Mouse (Mus musculus) c-Kit-positive CD71-negative TER-119-negative erythroid progenitor cells, embryonic 14.5 days (primary cell): ENCODE measurements around the gene 4930404N11Rik.

ENCODE experiments used
- DNase-seq: peaks from one replicate; pipeline ENCODE4 v3.0.0-alpha.2; 2013; ENCODE audit warnings: low read depth

4930404N11Rik gene

GRCm38 (mm10) chr10:81401521-81402226, 36.1 kb upstream of the 4930404N11Rik start:
- no peak for DNase-seq

GRCm38 (mm10) chr10:81401205-81401520, 35.5 kb upstream of the 4930404N11Rik start:
- DNase-seq, result no peak

- no peak for DNase-seq
These were observed 35.0 kb upstream of the 4930404N11Rik start for GRCm38 (mm10) chr10:81400371-81401204.

GRCm38 (mm10) chr10:81399798-81400308, 34.2 kb upstream of the 4930404N11Rik start:
- no peak for DNase-seq

- no peak for DNase-seq
These were observed 33.7 kb upstream of the 4930404N11Rik start for GRCm38 (mm10) chr10:81399296-81399695.

GRCm38 (mm10) chr10:81396749-81397148, 31.1 kb upstream of the 4930404N11Rik start:
- no peak for DNase-seq

GRCm38 (mm10) chr10:81395865-81396264, 30.2 kb upstream of the 4930404N11Rik start:
- no peak for DNase-seq

GRCm38 (mm10) chr10:81395127-81395526, 29.5 kb upstream of the 4930404N11Rik start:
- peak; percentile 72 for DNase-seq

GRCm38 (mm10) chr10:81393456-81394063, 27.9 kb upstream of the 4930404N11Rik start:
- DNase-seq, result no peak

GRCm38 (mm10) chr10:81392781-81393185, 27.2 kb upstream of the 4930404N11Rik start, which contains the start of gene Smim24:
Gene Smim24, plus strand, starts transcription at chr10:81393051.
- DNase-seq, result no peak

- DNase-seq, result no peak
These were observed 26.7 kb upstream of the 4930404N11Rik start for GRCm38 (mm10) chr10:81392270-81392669.

- DNase-seq, result no peak
These were observed 25.0 kb upstream of the 4930404N11Rik start for GRCm38 (mm10) chr10:81390678-81390965.

- DNase-seq, result no peak
These were observed 24.4 kb upstream of the 4930404N11Rik start for GRCm38 (mm10) chr10:81389801-81390677.

GRCm38 (mm10) chr10:81389373-81389772, 23.8 kb upstream of the 4930404N11Rik start:
- DNase-seq, result no peak

- no peak for DNase-seq
These were observed 23.0 kb upstream of the 4930404N11Rik start, which contains the start of gene Gm48552 for GRCm38 (mm10) chr10:81388505-81389055. Gene Gm48552, plus strand, starts transcription at chr10:81389005.

GRCm38 (mm10) chr10:81387716-81388115, 22.1 kb upstream of the 4930404N11Rik start:
- no peak for DNase-seq

GRCm38 (mm10) chr10:81385603-81386306, 20.1 kb upstream of the 4930404N11Rik start:
- no peak for DNase-seq

GRCm38 (mm10) chr10:81384605-81384982, 19.0 kb upstream of the 4930404N11Rik start:
- DNase-seq, result no peak

- peak; percentile 99 for DNase-seq
These were observed 18.4 kb upstream of the 4930404N11Rik start, which contains the start of the genes Dohh and Gm48551 for GRCm38 (mm10) chr10:81383802-81384604. Gene Dohh, plus strand, starts transcription at chr10:81384428. Gene Gm48551, plus strand, starts transcription at chr10:81384466.

- peak; percentile 85 for DNase-seq
These were observed 16.4 kb upstream of the 4930404N11Rik start for GRCm38 (mm10) chr10:81382039-81382438.
